Mouse (Mus musculus): ENCODE measurements around the gene Numb.

- no peak for TF ChIP-seq CTCF (IDR thresholded peaks at IDR 0.05; ENCODE audit: borderline replicate concordance, extremely low read depth, insufficient read depth, insufficient read length)
- no peak for TF ChIP-seq POLR2A (IDR thresholded peaks at IDR 0.05; ENCODE audit: borderline replicate concordance, extremely low read depth, insufficient read depth, insufficient read length, poor library complexity, severe bottlenecking)
Measured at GRCm38 (mm10) chr12:83775621-83776020, 146.1 kb downstream of the Numb start.
